Mouse (Mus musculus): ENCODE measurements around the gene Itgav. TPM values are rescaled to one million over a fixed set of nuclear protein-coding genes. Genes with fewer than 3 reads are reported as not detected.

The Itgav gene
- polyA plus RNA-seq, 1 experiment from 2014 or later = 76.8 TPM

DNA sequence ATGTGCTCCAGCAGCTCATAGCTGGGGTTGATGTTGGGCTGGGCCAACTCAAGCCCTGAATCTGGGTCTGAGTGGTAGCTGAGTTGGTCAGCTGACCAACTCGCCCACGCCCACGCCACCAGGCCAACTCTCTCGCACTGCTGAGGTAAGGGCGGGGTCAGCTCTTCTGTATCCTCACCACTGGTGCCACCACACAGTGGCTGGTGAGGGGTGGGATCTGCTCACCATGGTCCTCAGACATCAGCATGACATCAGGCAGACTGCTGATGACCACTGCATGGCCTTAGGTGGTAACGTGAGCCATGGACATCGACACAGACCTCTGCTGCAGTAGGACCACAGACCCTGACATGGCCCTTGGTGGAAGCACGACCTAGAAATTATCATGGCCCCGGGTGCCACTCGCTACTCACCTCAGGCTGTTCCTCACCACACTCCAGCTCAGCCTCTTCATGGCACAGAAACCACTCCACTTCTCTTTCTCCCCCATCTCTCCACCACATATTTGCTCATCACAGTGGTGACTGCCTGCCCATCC, 24.5 kb downstream of the Itgav start:
- H3K27ac ChIP-seq (ENCODE audit: low read length) = no peak overlapping the region

DNA sequence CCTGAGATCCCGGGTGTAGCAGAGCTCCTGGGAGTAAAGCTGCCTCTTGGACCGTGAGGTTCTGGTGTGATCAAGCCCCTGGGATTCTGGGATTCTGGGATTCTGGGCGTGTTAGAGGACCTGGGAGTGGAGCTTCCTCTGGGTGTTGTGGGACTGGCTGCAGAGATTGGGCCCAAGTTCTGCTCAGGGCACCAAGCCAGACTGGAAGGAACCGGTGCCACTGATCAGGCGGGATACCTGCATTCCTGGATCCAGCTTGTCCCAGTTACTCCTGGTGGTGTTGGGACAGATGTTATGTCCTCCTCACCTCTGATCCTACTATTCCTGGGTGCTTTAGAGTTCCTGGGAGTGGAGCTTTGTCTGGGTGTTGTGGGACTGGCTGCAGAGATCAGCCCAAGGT, 28.8 kb downstream of the Itgav start:
- H3K4me3 ChIP-seq (replicated peaks; ENCODE audit: low read length) = no peak overlapping the region
- H3K36me3 ChIP-seq (ENCODE audit: control insufficient read depth, insufficient read depth, low read length) = no peaks in the 10 kb centered on the region; the same call in 1 of the 2 replicates
- no peak overlapping the region for H3K4me2 ChIP-seq (ENCODE audit: low read depth, low read length)
- no peaks in the 10 kb centered on the region for H3K27me3 ChIP-seq (ENCODE audit: control insufficient read depth, insufficient read depth, low read length)
- ATAC-seq (ENCODE audit: insufficient read depth, low FRiP score) = no peak
- no peak overlapping the region for H3K27ac ChIP-seq (ENCODE audit: low read length)
- H3K9ac ChIP-seq (ENCODE audit: low read length) = no peak overlapping the region
- no peaks in the 10 kb centered on the region for H3K9me3 ChIP-seq (replicated peaks; ENCODE audit: control insufficient read depth, low read length)
- no peaks in the 10 kb centered on the region for H3K4me1 ChIP-seq (ENCODE audit: control insufficient read depth, insufficient read depth, low read length)
- WGBS = 93% methylated on average over 5 of the region's 5 CpGs

More for the DNA sequence above, 24.5 kb downstream of the Itgav start:
- no peak overlapping the region for H3K4me2 ChIP-seq (ENCODE audit: low read depth, low read length)
- no peak overlapping the region for H3K9ac ChIP-seq (ENCODE audit: low read length)
- no peaks in the 10 kb centered on the region for H3K27me3 ChIP-seq (ENCODE audit: control insufficient read depth, insufficient read depth, low read length)
- ATAC-seq (ENCODE audit: insufficient read depth, low FRiP score) = no peak
- peaks cover 6% of the 10 kb centered on the region; the same call in 1 of the 2 replicates for H3K36me3 ChIP-seq (ENCODE audit: control insufficient read depth, insufficient read depth, low read length)
- H3K4me3 ChIP-seq (replicated peaks; ENCODE audit: low read length) = no peak overlapping the region
- H3K9me3 ChIP-seq (replicated peaks; ENCODE audit: control insufficient read depth, low read length) = no peaks in the 10 kb centered on the region
- WGBS = 91% methylated on average over 10 of the region's 10 CpGs
- H3K4me1 ChIP-seq (ENCODE audit: control insufficient read depth, insufficient read depth, low read length) = peaks cover 4% of the 10 kb centered on the region

DNA sequence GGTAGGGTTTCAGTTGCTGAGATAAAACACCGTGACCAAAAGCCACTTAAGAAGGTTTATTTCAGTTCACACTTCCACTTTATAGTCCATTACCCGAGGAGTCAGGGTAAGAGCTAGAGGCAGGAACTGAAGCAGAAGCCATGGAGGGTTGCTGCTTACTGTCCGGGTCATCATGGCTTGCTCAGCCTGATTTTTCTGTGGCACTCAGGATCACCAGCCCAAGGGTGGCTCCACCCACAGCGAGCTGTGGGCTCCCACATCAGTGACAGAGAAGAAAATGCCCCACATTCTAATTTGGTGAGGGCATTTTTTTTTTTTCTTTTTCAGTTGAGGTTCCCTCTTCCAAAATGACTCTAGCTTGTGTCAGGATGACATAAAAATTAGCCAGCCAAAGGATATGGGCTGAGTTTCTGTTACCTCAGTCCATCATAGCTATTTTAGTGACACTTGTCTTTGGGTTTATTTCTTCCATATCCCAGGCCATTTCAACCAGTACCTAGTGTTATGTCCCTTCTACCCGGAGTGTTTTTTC, 30.2 kb downstream of the Itgav start:
- no peak for ATAC-seq (ENCODE audit: insufficient read depth, low FRiP score)
- Histone ChIP-seq H3K4me2 (ENCODE audit: low read depth, low read length) (no peak overlapping the region), H3K4me1 (ENCODE audit: control insufficient read depth, insufficient read depth, low read length) (no peaks in the 10 kb centered on the region), H3K27ac (ENCODE audit: low read length) (no peak overlapping the region), H3K27me3 (ENCODE audit: control insufficient read depth, insufficient read depth, low read length) (no peaks in the 10 kb centered on the region), H3K36me3 (ENCODE audit: control insufficient read depth, insufficient read depth, low read length) (no peaks in the 10 kb centered on the region), H3K9ac (ENCODE audit: low read length) (no peak overlapping the region), H3K4me3 (replicated peaks; ENCODE audit: low read length) (no peak overlapping the region), H3K9me3 (replicated peaks; ENCODE audit: control insufficient read depth, low read length) (no peaks in the 10 kb centered on the region)
- WGBS = 70% methylated on average over 5 of the region's 5 CpGs

DNA sequence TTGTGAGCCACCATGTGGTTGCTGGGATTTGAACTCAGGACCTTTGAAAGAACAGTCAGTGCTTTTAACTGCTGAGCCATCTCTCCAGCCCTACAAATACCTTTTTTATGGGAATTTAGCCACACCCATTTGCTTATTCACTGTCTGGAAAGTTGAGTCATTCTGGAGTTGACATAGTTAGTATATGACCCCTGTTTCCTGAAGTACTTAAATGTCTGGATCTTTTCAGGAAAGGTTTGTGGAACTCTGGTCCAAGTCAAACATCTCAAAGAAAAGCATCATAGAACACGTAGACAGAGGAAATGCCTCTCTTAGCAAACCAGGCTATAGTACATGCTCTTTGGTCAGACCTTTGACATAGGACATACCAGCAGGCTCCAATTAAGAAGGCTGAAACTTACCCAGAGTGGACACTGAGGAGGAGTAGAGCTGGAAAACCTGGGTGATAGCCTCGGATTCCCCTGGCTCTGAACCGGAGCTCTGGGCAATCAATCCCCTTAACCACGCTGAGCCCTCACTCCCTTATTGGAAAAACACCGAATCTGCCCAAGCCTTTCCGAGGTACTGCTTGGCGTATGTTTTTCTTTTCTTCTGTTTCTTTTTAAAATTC, 34.5 kb downstream of the Itgav start:
- Histone ChIP-seq H3K9ac (ENCODE audit: low read length) (no peak overlapping the region), H3K36me3 (ENCODE audit: control insufficient read depth, insufficient read depth, low read length) (no peaks in the 10 kb centered on the region), H3K27ac (ENCODE audit: low read length) (peak overlapping the region; percentile 0; the same call in 1 of the 2 replicates), H3K4me2 (ENCODE audit: low read depth, low read length) (no peak overlapping the region), H3K4me3 (replicated peaks; ENCODE audit: low read length) (no peak overlapping the region), H3K27me3 (ENCODE audit: control insufficient read depth, insufficient read depth, low read length) (no peaks in the 10 kb centered on the region), H3K9me3 (replicated peaks; ENCODE audit: control insufficient read depth, low read length) (no peaks in the 10 kb centered on the region), H3K4me1 (ENCODE audit: control insufficient read depth, insufficient read depth, low read length) (no peaks in the 10 kb centered on the region)
- WGBS = 71% methylated on average over 7 of the region's 7 CpGs
- no peak for ATAC-seq (ENCODE audit: insufficient read depth, low FRiP score)

DNA sequence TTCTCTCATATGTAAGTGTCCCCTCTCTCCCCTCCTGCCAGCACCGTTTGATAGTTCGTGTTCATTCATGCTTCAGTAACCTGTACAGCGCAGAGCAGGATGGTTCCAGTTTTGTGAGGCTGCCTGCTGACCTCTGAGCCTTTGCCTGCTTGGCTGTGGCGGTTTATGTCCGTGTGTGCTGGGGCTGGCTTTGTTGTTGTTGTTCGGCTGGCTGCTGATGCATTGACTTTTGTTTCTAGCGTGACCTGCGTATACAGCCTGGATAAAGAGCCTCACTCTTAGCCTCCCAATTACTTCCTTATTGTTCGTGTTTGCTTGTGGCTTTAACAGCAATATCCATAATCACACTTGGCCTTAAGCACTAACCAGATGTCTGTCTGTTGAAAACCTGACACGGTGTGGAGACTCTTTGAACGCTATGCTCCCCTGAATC, 35.0 kb downstream of the Itgav start:
- Histone ChIP-seq H3K4me2 (ENCODE audit: low read depth, low read length) (no peak overlapping the region), H3K36me3 (ENCODE audit: control insufficient read depth, insufficient read depth, low read length) (no peaks in the 10 kb centered on the region), H3K4me3 (replicated peaks; ENCODE audit: low read length) (no peak overlapping the region), H3K27me3 (ENCODE audit: control insufficient read depth, insufficient read depth, low read length) (no peaks in the 10 kb centered on the region), H3K27ac (ENCODE audit: low read length) (peak overlapping the region; percentile 0; the same call in 1 of the 2 replicates), H3K4me1 (ENCODE audit: control insufficient read depth, insufficient read depth, low read length) (no peaks in the 10 kb centered on the region), H3K9me3 (replicated peaks; ENCODE audit: control insufficient read depth, low read length) (no peaks in the 10 kb centered on the region), H3K9ac (ENCODE audit: low read length) (no peak overlapping the region)
- WGBS = 56% methylated on average over 11 of the region's 11 CpGs
- no peak for ATAC-seq (ENCODE audit: insufficient read depth, low FRiP score)

DNA sequence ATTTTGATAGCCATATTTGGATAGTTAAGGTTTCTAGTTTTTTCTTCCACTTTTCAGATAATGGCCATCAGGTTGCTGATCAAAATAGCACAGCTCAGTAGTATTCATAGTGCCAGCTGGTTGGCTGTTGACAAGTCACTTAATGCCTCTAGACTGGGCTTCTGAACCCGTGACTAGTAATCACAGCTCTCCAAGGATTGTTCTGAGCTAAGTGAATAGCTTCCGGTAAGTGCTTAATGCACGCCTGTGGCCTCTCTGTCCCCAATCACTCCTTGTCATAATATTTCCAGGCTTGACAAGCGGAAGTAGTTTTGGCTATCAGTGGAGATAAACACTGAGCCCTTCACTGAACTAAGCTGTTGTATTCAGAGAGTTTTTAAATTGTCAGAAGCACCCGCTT, 35.5 kb downstream of the Itgav start:
- ATAC-seq (ENCODE audit: insufficient read depth, low FRiP score) = peak; percentile 56
- WGBS = 47% methylated on average over 5 of the region's 5 CpGs
- no peak overlapping the region for H3K4me3 ChIP-seq (replicated peaks; ENCODE audit: low read length)
- H3K9me3 ChIP-seq (replicated peaks; ENCODE audit: control insufficient read depth, low read length) = no peaks in the 10 kb centered on the region
- no peaks in the 10 kb centered on the region for H3K27me3 ChIP-seq (ENCODE audit: control insufficient read depth, insufficient read depth, low read length)
- no peak overlapping the region for H3K9ac ChIP-seq (ENCODE audit: low read length)
- H3K4me2 ChIP-seq (ENCODE audit: low read depth, low read length) = no peak overlapping the region
- H3K27ac ChIP-seq (ENCODE audit: low read length) = no peak overlapping the region; the same call in 1 of the 2 replicates
- no peaks in the 10 kb centered on the region for H3K36me3 ChIP-seq (ENCODE audit: control insufficient read depth, insufficient read depth, low read length)
- H3K4me1 ChIP-seq (ENCODE audit: control insufficient read depth, insufficient read depth, low read length) = no peaks in the 10 kb centered on the region

DNA sequence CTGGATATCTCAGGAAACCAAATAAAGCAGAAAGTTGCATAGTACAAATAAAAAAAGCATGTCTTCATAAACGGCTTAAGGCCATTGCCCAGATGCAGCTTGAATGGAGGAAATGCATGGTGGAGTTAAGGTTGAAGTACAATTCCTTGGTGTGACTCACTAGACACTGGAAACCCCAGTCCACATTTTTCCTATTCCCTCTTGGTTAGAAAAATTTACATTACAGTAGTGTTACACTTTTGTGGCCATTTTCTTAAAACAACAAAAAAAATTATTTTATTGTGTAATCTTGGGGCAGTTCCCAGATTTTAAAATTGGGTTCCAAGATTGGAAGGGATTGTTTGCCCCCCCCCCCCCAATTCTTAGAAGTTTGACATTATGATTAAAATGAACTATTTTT, 35.9 kb downstream of the Itgav start:
- no peaks in the 10 kb centered on the region for H3K9me3 ChIP-seq (replicated peaks; ENCODE audit: control insufficient read depth, low read length)
- no peak overlapping the region for H3K4me2 ChIP-seq (ENCODE audit: low read depth, low read length)
- H3K36me3 ChIP-seq (ENCODE audit: control insufficient read depth, insufficient read depth, low read length) = no peaks in the 10 kb centered on the region
- no peak overlapping the region for H3K27ac ChIP-seq (ENCODE audit: low read length)
- H3K4me3 ChIP-seq (replicated peaks; ENCODE audit: low read length) = no peak overlapping the region
- no peak for ATAC-seq (ENCODE audit: insufficient read depth, low FRiP score)
- 34% methylated on average over 1 of the region's 1 CpGs for WGBS
- no peaks in the 10 kb centered on the region for H3K4me1 ChIP-seq (ENCODE audit: control insufficient read depth, insufficient read depth, low read length)
- no peaks in the 10 kb centered on the region for H3K27me3 ChIP-seq (ENCODE audit: control insufficient read depth, insufficient read depth, low read length)
- H3K9ac ChIP-seq (ENCODE audit: low read length) = no peak overlapping the region

DNA sequence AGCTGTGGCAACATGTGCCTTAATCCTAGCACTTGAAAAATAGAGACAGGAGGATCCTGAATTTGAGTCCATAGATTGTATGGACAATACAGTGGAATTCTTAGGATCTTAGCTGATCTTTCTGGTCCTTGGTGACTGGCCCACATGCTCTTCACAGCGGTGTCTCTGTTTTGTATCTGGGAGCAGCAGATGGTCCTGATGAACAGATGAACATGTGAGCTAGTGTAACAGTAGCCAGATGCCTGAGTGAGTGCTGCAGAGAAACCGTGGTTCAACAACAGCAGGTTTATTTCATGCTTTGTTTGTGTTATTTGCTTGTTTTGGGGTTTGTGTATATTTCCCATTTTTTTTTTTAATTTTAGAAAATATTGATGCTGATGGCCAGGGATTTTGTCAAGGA, 37.3 kb downstream of the Itgav start:
- 60% methylated on average over 2 of the region's 2 CpGs for WGBS
- no peak overlapping the region for H3K9ac ChIP-seq (ENCODE audit: low read length)
- H3K4me1 ChIP-seq (ENCODE audit: control insufficient read depth, insufficient read depth, low read length) = no peaks in the 10 kb centered on the region
- no peaks in the 10 kb centered on the region for H3K27me3 ChIP-seq (ENCODE audit: control insufficient read depth, insufficient read depth, low read length)
- no peak for ATAC-seq (ENCODE audit: insufficient read depth, low FRiP score)
- H3K27ac ChIP-seq (ENCODE audit: low read length) = no peak overlapping the region
- no peak overlapping the region for H3K4me3 ChIP-seq (replicated peaks; ENCODE audit: low read length)
- H3K36me3 ChIP-seq (ENCODE audit: control insufficient read depth, insufficient read depth, low read length) = peaks cover 4% of the 10 kb centered on the region
- no peaks in the 10 kb centered on the region for H3K9me3 ChIP-seq (replicated peaks; ENCODE audit: control insufficient read depth, low read length)
- H3K4me2 ChIP-seq (ENCODE audit: low read depth, low read length) = no peak overlapping the region

DNA sequence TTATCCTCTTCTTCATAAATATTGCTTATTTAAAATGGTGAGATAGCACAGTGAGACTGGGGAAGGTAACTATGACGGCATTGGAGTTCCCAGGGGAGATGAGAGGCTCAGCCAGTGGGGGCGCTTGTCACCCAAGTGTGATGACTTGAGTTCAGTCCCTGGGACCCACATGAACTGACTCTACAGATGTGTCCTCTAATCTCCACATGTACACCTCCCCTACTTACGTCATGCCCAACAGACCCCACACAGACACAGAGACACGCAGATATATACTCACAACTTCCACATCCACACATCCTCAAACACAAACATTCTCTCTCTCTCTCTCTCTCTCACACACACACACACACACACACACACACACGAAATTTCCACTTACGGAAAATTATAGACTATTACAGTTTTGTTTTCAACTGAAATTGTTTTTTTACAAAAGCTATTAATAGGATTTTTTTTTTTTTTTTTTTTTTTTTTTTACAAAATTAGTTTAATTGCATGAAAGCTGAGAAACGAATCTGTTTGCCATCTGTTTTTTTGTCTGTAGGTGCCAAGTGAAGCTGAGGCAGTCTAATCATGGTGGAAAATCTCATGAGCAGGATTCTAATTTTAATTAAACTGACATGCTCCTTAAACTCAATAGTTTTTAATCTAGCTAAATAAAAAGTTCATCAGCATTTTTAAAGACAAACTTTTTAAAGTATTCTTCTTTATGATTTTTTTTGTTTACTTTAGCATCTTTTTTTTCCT, 38.1 kb downstream of the Itgav start:
- H3K9me3 ChIP-seq (replicated peaks; ENCODE audit: control insufficient read depth, low read length) = no peaks in the 10 kb centered on the region
- H3K4me1 ChIP-seq (ENCODE audit: control insufficient read depth, insufficient read depth, low read length) = no peaks in the 10 kb centered on the region
- ATAC-seq (ENCODE audit: insufficient read depth, low FRiP score) = no peak
- H3K9ac ChIP-seq (ENCODE audit: low read length) = no peak overlapping the region
- H3K36me3 ChIP-seq (ENCODE audit: control insufficient read depth, insufficient read depth, low read length) = peaks cover 7% of the 10 kb centered on the region
- WGBS = 77% methylated on average over 7 of the region's 7 CpGs
- no peak overlapping the region for H3K4me2 ChIP-seq (ENCODE audit: low read depth, low read length)
- H3K4me3 ChIP-seq (replicated peaks; ENCODE audit: low read length) = no peak overlapping the region
- H3K27ac ChIP-seq (ENCODE audit: low read length) = no peak overlapping the region
- no peaks in the 10 kb centered on the region for H3K27me3 ChIP-seq (ENCODE audit: control insufficient read depth, insufficient read depth, low read length)

All from stomach, embryonic 16.5 days (tissue).